Mouse (Mus musculus) cerebellum, postnatal 14 days (tissue): Measurements from ENCODE around the gene Olfr91.

ENCODE experiments used
- DNase-seq, 2 experiments: peaks; one replicate each; pipeline ENCODE4 v3.0.0; 2021; ENCODE audit warnings: mixed read lengths in 2 of 2

Olfr91 gene

GRCm38 (mm10) chr17:37061435-37061834 lies 36.6 kb downstream of the Olfr91 start:
- DNase-seq = no peak

DNA sequence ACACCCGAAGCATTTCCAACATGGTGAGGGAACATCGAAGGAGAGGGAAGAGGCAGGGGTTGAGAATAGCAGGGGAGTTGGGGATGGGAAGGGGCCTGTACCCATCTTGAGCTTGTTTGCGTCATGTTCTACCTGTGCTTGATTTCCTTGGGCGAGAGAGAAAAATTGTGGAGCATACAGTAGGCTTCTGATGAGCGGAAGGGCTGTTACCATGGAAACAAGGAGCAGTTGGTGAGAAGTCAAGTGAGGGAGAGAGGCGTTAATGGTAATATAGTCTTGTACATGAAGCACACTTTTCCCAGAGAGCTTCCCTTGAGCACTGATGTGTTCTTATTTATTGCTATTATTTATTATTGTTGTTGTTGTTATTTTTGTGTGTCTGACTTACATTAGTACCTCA lies 41.1 kb downstream of the Olfr91 start:
- no peak for DNase-seq

DNA sequence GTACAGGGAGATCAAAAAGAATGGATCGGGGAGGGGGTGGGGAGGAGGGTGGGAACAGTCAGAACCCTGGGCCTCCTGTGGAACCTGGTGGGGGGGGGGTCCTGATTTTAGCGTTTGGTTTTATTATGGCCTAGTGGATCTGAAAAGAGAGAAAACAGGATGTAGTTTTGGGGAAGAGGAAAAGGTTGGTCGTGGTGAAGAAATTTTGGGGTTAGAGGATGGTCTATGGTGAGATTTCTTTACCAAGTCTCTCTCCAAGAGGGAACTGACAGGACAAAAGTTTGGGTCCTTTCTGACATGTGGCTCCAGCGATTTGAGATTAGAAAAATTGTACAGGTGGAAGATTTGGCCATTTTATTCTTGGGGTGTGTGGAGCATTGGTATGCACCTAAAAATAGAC lies 46.3 kb downstream of the Olfr91 start:
- DNase-seq = no peak

- DNase-seq = no peak
Observed at GRCm38 (mm10) chr17:37050876-37051275, 47.2 kb downstream of the Olfr91 start.

DNA sequence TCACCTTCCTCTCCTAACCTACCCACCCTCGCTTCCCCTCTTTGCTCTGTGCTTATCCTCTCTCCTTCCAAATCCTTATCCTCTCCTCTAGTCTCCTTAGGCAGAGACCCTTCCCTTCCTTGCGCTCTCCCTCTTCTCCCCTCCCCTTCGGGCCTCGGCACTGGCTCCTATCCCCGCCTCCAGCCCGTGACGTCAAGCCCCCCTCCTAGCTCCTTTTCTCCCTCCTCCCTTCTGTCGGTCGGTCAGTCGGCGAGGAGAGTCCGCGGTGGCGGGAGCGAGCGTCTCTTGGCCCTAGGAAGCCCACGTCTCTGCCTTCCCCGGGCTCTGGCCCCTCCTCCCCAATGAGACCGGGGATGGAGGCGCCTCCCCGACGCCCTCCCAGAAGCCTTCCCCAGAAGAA lies 47.7 kb downstream of the Olfr91 start:
- peak; percentile 92 to 96 for DNase-seq

- peak; percentile 91 to 92 for DNase-seq
Observed at GRCm38 (mm10) chr17:37049570-37050310, 48.3 kb downstream of the Olfr91 start.

DNA sequence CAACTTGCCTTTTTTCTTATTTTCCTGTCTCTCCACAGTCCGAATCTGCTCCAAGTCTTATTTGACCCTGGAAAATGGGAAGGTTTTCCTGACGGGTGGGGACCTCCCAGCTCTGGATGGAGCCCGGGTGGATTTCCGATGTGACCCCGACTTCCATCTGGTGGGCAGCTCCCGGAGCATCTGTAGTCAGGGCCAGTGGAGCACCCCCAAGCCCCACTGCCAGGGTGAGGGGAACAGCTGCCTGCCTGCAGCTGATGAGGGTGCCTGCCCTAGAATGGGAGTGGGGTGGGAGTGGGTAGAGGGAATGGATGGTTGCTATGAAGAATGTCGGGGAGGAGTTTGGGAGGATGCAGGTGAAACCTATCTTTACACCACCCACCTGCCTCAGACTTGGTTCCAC lies 49.7 kb downstream of the Olfr91 start:
- DNase-seq = peak; percentile 27 to 33

GRCm38 (mm10) chr17:37047981-37048380 lies 50.1 kb downstream of the Olfr91 start:
- peak in 1 of 2 experiments; percentile 32 for DNase-seq

DNA sequence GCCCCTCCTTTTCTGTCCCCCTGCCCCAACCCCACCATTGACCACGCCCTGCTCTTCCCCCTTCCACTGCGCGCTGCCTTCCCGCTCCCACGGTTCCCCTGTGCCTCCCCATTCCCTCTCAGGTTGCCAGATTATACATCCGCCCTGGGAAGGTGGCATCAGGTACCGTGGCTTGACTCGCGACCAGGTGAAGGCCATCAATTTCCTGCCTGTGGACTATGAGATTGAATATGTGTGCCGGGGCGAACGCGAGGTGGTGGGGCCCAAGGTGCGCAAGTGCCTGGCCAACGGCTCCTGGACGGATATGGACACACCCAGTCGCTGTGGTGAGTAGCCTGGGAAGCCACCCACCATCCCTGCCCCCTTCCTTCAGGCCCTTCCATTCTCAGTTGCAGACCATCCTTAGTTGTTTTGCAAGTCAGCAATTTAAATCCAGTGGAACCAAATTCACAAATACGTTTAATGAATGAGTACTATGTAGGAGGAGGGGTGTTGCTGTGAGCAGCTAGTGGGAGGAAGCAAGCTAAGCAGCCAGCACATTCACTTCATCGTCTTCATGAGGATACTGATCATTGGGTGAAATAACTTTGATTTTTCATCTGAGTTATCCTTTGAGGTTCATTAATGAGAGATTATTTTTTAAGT lies 50.6 kb downstream of the Olfr91 start:
- peak; percentile 29 to 44 for DNase-seq

- peak; percentile 78 to 81 for DNase-seq
Observed at GRCm38 (mm10) chr17:37046312-37047112, 51.6 kb downstream of the Olfr91 start.

GRCm38 (mm10) chr17:37045611-37046311 lies 52.3 kb downstream of the Olfr91 start, which contains the start of gene Gabbr1:
Gene Gabbr1 (plus strand): TSS chr17:37045966.
- DNase-seq = peak; percentile 91 to 92

DNA sequence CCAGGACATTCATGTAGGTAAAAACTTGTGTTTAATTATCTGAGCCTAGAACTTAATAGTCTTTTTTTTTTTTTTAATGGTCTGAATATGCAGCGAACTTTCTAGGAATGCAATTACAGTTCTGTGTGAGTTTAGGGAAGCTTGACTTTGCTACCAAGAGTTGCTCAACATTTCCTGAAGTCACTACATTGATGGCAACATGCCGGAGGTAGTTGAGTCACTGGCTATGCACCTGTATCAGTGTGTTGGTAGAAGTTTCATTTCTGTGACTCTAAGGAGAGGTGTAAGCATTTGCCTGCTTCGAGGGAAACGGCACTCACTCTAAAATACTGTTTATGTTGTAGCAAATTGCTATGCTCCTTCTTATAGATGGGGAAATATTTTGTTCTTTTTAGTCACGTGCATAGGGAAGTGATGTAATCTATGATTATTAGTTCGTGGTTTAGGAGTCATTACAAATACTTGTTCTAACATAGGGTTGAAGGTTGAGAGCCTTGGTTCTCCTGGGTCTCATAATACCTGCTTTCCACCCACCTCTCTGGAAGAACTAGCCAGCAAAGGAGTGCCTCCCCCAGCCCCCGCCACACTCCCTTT lies 53.3 kb downstream of the Olfr91 start:
- DNase-seq = no peak
